Mouse (Mus musculus): ENCODE results near the gene Cpsf6. TPM values are rescaled to one million over a fixed set of nuclear protein-coding genes. Genes with fewer than 3 reads are reported as not detected.

Gene Cpsf6
- polyA plus RNA-seq, 1 experiment from 2014 or later, result 53.6 TPM

GRCm38 (mm10) chr10:117403344-117403953, 23.6 kb upstream of the Cpsf6 start:
- 69% methylated on average over 15 of the region's 15 CpGs for WGBS
- no peak overlapping the region for H3K4me2 ChIP-seq (replicated peaks; ENCODE audit: low read depth)
- TF ChIP-seq CTCF (IDR thresholded peaks at IDR 0.05; ENCODE audit: low read depth), result no peak
- TF ChIP-seq EP300 (optimal IDR thresholded peaks at IDR 0.05), result no peak
- no peaks in the 10 kb centered on the region for H3K4me1 ChIP-seq (replicated peaks; ENCODE audit: control insufficient read depth, insufficient read depth)
- ATAC-seq (ENCODE audit: low FRiP score, low TSS enrichment) (no peak), DNase-seq (ENCODE audit: low spot score) (no peak)
- no peak overlapping the region for H3K4me3 ChIP-seq (ENCODE audit: low read depth, low read length)
- H3K9ac ChIP-seq (ENCODE audit: low read length), result no peak overlapping the region
- H3K27ac ChIP-seq (replicated peaks), result no peak overlapping the region
- H3K36me3 ChIP-seq (ENCODE audit: control insufficient read depth, insufficient read depth, low read length), result no peaks in the 10 kb centered on the region
- H3K27me3 ChIP-seq (ENCODE audit: control insufficient read depth, insufficient read depth, low read length), result no peaks in the 10 kb centered on the region
- no peaks in the 10 kb centered on the region for H3K9me3 ChIP-seq (ENCODE audit: control insufficient read depth, low read length)

GRCm38 (mm10) chr10:117402403-117403333, 22.9 kb upstream of the Cpsf6 start:
- Histone ChIP-seq H3K9me3 (ENCODE audit: control insufficient read depth, low read length) (no peaks in the 10 kb centered on the region), H3K27ac (replicated peaks) (no peak overlapping the region), H3K9ac (ENCODE audit: low read length) (no peak overlapping the region), H3K36me3 (ENCODE audit: control insufficient read depth, insufficient read depth, low read length) (no peaks in the 10 kb centered on the region), H3K4me3 (ENCODE audit: low read depth, low read length) (no peak overlapping the region), H3K4me2 (replicated peaks; ENCODE audit: low read depth) (no peak overlapping the region), H3K4me1 (replicated peaks; ENCODE audit: control insufficient read depth, insufficient read depth) (no peaks in the 10 kb centered on the region), H3K27me3 (ENCODE audit: control insufficient read depth, insufficient read depth, low read length) (no peaks in the 10 kb centered on the region)
- TF ChIP-seq CTCF (IDR thresholded peaks at IDR 0.05; ENCODE audit: low read depth) (peak; percentile 81), EP300 (optimal IDR thresholded peaks at IDR 0.05) (no peak)
- 64% methylated on average over 20 of the region's 20 CpGs for WGBS
- ATAC-seq (ENCODE audit: low FRiP score, low TSS enrichment) (no peak), DNase-seq (ENCODE audit: low spot score) (peak; percentile 59)

- H3K4me3 ChIP-seq (ENCODE audit: low read depth, low read length), result no peak overlapping the region
- no peak for ATAC-seq (ENCODE audit: low FRiP score, low TSS enrichment)
- TF ChIP-seq EP300 (optimal IDR thresholded peaks at IDR 0.05) (no peak), CTCF (IDR thresholded peaks at IDR 0.05; ENCODE audit: low read depth) (no peak)
- H3K9me3 ChIP-seq (ENCODE audit: control insufficient read depth, low read length), result no peaks in the 10 kb centered on the region
- no peak overlapping the region for H3K27ac ChIP-seq (replicated peaks)
- H3K36me3 ChIP-seq (ENCODE audit: control insufficient read depth, insufficient read depth, low read length), result no peaks in the 10 kb centered on the region
- H3K27me3 ChIP-seq (ENCODE audit: control insufficient read depth, insufficient read depth, low read length), result no peaks in the 10 kb centered on the region
- whole genome bisulfite sequencing, result 86% methylated on average over 4 of the region's 4 CpGs
- no peaks in the 10 kb centered on the region for H3K4me1 ChIP-seq (replicated peaks; ENCODE audit: control insufficient read depth, insufficient read depth)
- H3K9ac ChIP-seq (ENCODE audit: low read length), result no peak overlapping the region
- no peak for DNase-seq (ENCODE audit: low spot score)
- H3K4me2 ChIP-seq (replicated peaks; ENCODE audit: low read depth), result no peak overlapping the region
Observed at GRCm38 (mm10) chr10:117401364-117401763, 21.5 kb upstream of the Cpsf6 start.

GRCm38 (mm10) chr10:117400246-117400954, 20.6 kb upstream of the Cpsf6 start:
- no peaks in the 10 kb centered on the region for H3K4me1 ChIP-seq (replicated peaks; ENCODE audit: control insufficient read depth, insufficient read depth)
- no peak for ATAC-seq (ENCODE audit: low FRiP score, low TSS enrichment)
- DNase-seq (ENCODE audit: low spot score), result no peak
- H3K27me3 ChIP-seq (ENCODE audit: control insufficient read depth, insufficient read depth, low read length), result no peaks in the 10 kb centered on the region
- no peak overlapping the region for H3K9ac ChIP-seq (ENCODE audit: low read length)
- no peaks in the 10 kb centered on the region for H3K36me3 ChIP-seq (ENCODE audit: control insufficient read depth, insufficient read depth, low read length)
- H3K4me3 ChIP-seq (ENCODE audit: low read depth, low read length), result no peak overlapping the region
- WGBS, result 85% methylated on average over 4 of the region's 4 CpGs
- no peaks in the 10 kb centered on the region for H3K9me3 ChIP-seq (ENCODE audit: control insufficient read depth, low read length)
- TF ChIP-seq CTCF (IDR thresholded peaks at IDR 0.05; ENCODE audit: low read depth) (no peak), EP300 (optimal IDR thresholded peaks at IDR 0.05) (no peak)
- no peak overlapping the region for H3K4me2 ChIP-seq (replicated peaks; ENCODE audit: low read depth)
- H3K27ac ChIP-seq (replicated peaks), result no peak overlapping the region

GRCm38 (mm10) chr10:117399839-117400238, 20.0 kb upstream of the Cpsf6 start:
- no peak overlapping the region for H3K27ac ChIP-seq (replicated peaks)
- no peak for DNase-seq (ENCODE audit: low spot score)
- H3K4me3 ChIP-seq (ENCODE audit: low read depth, low read length), result no peak overlapping the region
- TF ChIP-seq EP300 (optimal IDR thresholded peaks at IDR 0.05) (no peak), CTCF (IDR thresholded peaks at IDR 0.05; ENCODE audit: low read depth) (no peak)
- no peaks in the 10 kb centered on the region for H3K9me3 ChIP-seq (ENCODE audit: control insufficient read depth, low read length)
- WGBS, result 84% methylated on average over 3 of the region's 3 CpGs
- no peak overlapping the region for H3K4me2 ChIP-seq (replicated peaks; ENCODE audit: low read depth)
- H3K36me3 ChIP-seq (ENCODE audit: control insufficient read depth, insufficient read depth, low read length), result no peaks in the 10 kb centered on the region
- H3K27me3 ChIP-seq (ENCODE audit: control insufficient read depth, insufficient read depth, low read length), result no peaks in the 10 kb centered on the region
- H3K4me1 ChIP-seq (replicated peaks; ENCODE audit: control insufficient read depth, insufficient read depth), result no peaks in the 10 kb centered on the region
- ATAC-seq (ENCODE audit: low FRiP score, low TSS enrichment), result no peak
- H3K9ac ChIP-seq (ENCODE audit: low read length), result no peak overlapping the region

All from stomach, postnatal 0 days (tissue).